Mouse (Mus musculus): ENCODE measurements at regions not wholly inside any gene's neighbourhood (a gene's known extent, or its start where the extent isn't known, plus 50 kb on each side); places are given as distances from the start of the nearest gene placed in this dataset.

DNA sequence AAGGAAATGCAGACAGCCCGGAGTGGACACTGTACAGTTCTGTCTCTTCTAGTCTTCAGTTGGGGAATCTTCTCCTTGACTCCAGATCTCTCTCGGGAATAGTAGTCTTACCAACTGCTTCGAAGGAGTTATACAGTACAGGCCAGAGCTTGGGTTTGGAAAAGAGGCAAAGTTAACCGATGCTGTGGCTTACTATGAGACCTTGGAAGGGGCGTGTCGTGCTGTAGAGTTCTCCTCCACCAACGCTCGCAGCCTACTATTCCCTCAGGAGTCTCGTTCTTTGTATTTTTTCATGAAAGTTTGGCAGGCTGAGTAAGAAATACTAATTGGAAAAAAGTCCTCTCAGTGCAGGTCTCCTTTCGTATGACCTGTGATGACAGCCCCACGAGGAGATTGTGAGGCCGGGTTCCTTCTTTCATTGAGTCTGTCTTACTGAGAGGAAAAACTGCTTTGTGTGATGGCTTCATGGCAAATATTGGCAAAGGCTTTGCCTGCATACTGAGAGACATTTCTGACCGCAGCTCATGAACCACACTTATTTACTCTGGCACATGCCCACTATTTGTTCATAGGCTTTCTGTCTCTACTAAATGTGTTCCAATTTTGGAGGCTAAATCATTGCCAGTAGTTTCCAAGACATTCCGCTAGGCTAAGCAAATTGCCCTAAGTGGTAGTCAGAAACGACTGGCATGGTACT is 61.4 kb upstream of the Dlx6 start:
- TF ChIP-seq POLR2A (IDR thresholded peaks at IDR 0.05; ENCODE audit: insufficient read depth, low read depth, low read length) (no peak), CTCF (IDR thresholded peaks at IDR 0.05; ENCODE audit: insufficient read depth, low read depth, low read length) (no peak)

Data from olfactory bulb, adult 2 months (tissue).